Mouse (Mus musculus) neural tube, embryonic 11.5 days (tissue): ENCODE results near the gene Cdk5rap2. TPM values are rescaled to one million over a fixed set of nuclear protein-coding genes. Genes with fewer than 3 reads are reported as not detected.

Source experiments
- ATAC-seq: fragments of 200-750 bp; cut with Nextera tagmentation; 2 replicates; pipeline ENCODE4 v1.8.0; 2017; ENCODE audit warnings: moderate number of reproducible peaks, mild to moderate bottlenecking, moderate TSS enrichment, moderate library complexity; ENCODE audit not compliant: insufficient read depth, low FRiP score, low TSS enrichment
- DNase-seq: peaks from one replicate; pipeline ENCODE4 v3.0.0-alpha.2; 2015; ENCODE audit warnings: low spot score
- H3K27ac ChIP-seq: fragments of 300-500 bp; sonication (generic); 2 replicates; pipeline ENCODE4 v1.5.1; 2014; ENCODE audit warnings: low read depth, mild to moderate bottlenecking, low read length
- H3K27me3 ChIP-seq: fragments of 300-500 bp; sonication (generic); 2 replicates; pipeline ENCODE4 v1.6.1; 2014; ENCODE audit warnings: mild to moderate bottlenecking, low read length, mixed read lengths; ENCODE audit not compliant: control insufficient read depth, insufficient read depth
- H3K36me3 ChIP-seq: fragments of 300-500 bp; sonication (generic); 2 replicates; pipeline ENCODE4 v1.6.1; 2014; ENCODE audit warnings: mild to moderate bottlenecking, low read length, moderate library complexity, mixed read lengths; ENCODE audit not compliant: control insufficient read depth, insufficient read depth
- H3K4me1 ChIP-seq: fragments of 300-500 bp; sonication (generic); 2 replicates; pipeline ENCODE4 v1.6.1; 2014; ENCODE audit warnings: low read length, mixed read lengths; ENCODE audit not compliant: control insufficient read depth, insufficient read depth
- H3K4me2 ChIP-seq: fragments of 300-500 bp; sonication (generic); 2 replicates; pipeline ENCODE4 v1.6.1; 2014; ENCODE audit warnings: low read depth, mild to moderate bottlenecking, moderate library complexity
- H3K4me3 ChIP-seq: fragments of 300-500 bp; sonication (generic); 2 replicates; pipeline ENCODE4 v1.5.1; 2014; ENCODE audit warnings: low read depth, low read length
- H3K9ac ChIP-seq: fragments of 300-500 bp; sonication (generic); 2 replicates; pipeline ENCODE4 v1.6.1; 2014; ENCODE audit warnings: mild to moderate bottlenecking, low read length
- H3K9me3 ChIP-seq: fragments of 300-500 bp; sonication (generic); 2 replicates; pipeline ENCODE4 v1.6.1; 2016; ENCODE audit warnings: low read length; ENCODE audit not compliant: control insufficient read depth
- WGBS: fragments of 180-500 bp; shearing (Covaris S2); extraction: QIAGEN DNeasy Blood & Tissue Kit; methylation state at CpG from one replicate; pipeline ENCODE4 v1.1.7; 2014; 5-methylcytosine and 5-hydroxymethylcytosine counted together
- polyA plus RNA-seq: library from polyadenylated mRNA; unstranded; fragments of >200 nt; fragmentation: Nextera tagmentation; extraction: Ambion mirVana; gene quantifications from 2 replicates; pipeline ENCODE4 v1.2.1, GENCODE M21; 2014

Cdk5rap2 gene
- polyA plus RNA-seq, 1 experiment from 2014 or later: 19.0 TPM

DNA sequence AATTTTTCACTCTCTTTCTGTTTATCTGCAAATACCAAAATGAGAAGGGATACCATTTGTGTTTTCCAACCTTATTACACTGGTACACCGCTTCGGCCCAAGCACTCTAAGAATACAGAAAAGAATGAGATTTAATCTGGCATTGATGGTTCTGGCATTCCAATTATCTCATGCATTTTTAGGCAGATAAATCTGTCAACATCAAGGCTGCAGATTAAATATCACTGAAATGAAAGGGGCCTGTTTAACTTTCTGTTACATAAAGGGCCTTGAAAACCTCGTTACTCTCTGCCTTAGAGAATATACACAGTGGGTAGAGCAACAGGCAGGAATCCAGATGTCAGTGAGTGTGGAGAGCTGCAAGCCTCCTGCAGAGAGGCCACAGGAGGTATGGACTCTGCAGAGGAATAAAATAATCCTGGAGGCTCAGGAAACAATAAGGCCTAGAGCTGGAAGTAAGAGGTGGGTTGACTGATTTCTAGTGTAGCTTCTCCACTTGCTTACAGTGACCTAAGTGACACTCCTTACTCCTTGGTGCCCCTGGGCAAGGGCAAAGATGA is 166.6 kb downstream of the Cdk5rap2 start:
- 71% methylated on average over 3 of the region's 3 CpGs for WGBS
- Histone ChIP-seq H3K4me1 (no peaks in the 10 kb centered on the region), H3K27me3 (no peaks in the 10 kb centered on the region), H3K9ac (no peak overlapping the region), H3K4me2 (no peak overlapping the region), H3K4me3 (no peak overlapping the region), H3K36me3 (no peaks in the 10 kb centered on the region), H3K27ac (no peak overlapping the region), H3K9me3 (no peaks in the 10 kb centered on the region)
- DNase-seq (no peak), ATAC-seq (no peak)

DNA sequence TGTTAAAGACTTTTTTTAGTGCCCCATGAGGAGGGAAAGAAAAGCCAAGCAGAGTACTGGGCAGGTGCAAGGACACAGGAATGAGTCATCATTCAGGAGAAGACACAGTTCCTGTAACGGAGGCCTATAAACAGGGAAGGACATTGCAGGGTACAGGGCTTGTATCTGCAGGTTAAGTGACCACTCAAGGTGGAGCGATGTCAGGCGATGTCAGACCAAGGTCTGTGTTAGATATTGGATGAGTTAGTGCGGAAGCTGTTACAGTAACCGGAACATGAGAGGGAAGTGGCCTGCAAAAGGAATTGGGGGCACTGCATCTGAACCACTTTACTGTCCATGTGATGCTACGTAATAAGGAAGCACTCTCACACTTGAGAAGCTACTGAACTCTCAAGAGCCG is 170.5 kb downstream of the Cdk5rap2 start:
- no peaks in the 10 kb centered on the region for H3K4me1 ChIP-seq
- no peak overlapping the region for H3K27ac ChIP-seq
- no peak for DNase-seq
- H3K4me3 ChIP-seq: no peak overlapping the region
- ATAC-seq: no peak
- H3K9ac ChIP-seq: no peak overlapping the region
- H3K9me3 ChIP-seq: no peaks in the 10 kb centered on the region
- no peak overlapping the region for H3K4me2 ChIP-seq
- WGBS: 93% methylated on average over 7 of the region's 7 CpGs
- H3K27me3 ChIP-seq: no peaks in the 10 kb centered on the region
- H3K36me3 ChIP-seq: peaks cover 5% of the 10 kb centered on the region; the same call in 1 of the 2 replicates

DNA sequence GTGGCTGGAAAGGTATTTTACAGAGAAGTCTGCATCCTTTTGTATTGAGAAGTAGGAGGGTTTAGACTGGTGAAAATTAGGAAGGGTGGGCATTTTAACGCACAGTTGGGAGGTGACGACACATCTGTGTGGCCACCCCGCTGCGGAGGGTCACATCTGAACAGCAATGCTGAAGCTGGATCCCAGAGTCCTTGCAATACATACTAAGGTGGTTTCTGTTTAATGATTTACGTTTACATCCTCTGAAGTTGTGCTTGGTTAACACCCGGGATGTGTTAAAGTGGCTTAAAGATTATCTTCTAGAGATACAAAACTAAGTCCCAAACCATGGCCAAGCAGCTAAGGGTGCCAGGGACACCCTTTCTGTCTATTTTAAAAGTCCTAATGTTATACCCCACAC is 171.4 kb downstream of the Cdk5rap2 start:
- Histone ChIP-seq H3K9ac (no peak overlapping the region), H3K4me3 (no peak overlapping the region), H3K4me2 (no peak overlapping the region), H3K36me3 (peaks cover 5% of the 10 kb centered on the region; the same call in 1 of the 2 replicates), H3K4me1 (no peaks in the 10 kb centered on the region), H3K27ac (no peak overlapping the region), H3K27me3 (no peaks in the 10 kb centered on the region), H3K9me3 (no peaks in the 10 kb centered on the region)
- DNase-seq (no peak), ATAC-seq (no peak)
- WGBS: 93% methylated on average over 6 of the region's 6 CpGs

DNA sequence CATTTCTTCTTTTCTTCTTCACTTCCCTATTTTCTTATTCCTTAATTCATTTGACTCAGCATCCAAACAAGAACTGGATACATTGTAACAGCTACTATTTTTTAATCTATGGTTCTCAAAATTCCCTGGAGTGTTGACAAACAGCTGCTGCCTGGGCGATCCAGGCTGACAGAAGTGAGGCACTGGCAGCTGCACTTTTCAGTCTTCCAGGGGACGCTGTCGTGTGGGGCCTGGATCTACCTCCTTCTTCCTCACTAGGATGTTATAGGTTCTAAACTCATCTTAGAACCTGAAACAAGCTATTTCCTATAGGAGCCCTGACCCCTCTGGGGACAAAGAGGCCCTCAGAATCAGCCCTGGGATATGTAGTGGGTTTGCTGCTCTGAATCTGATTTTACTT is 177.9 kb downstream of the Cdk5rap2 start:
- H3K27ac ChIP-seq: no peak overlapping the region
- H3K4me1 ChIP-seq: no peaks in the 10 kb centered on the region
- no peak overlapping the region for H3K4me3 ChIP-seq
- H3K4me2 ChIP-seq: no peak overlapping the region
- H3K9ac ChIP-seq: no peak overlapping the region
- ATAC-seq (no peak), DNase-seq (no peak)
- H3K36me3 ChIP-seq: peaks cover 6% of the 10 kb centered on the region
- no peaks in the 10 kb centered on the region for H3K27me3 ChIP-seq
- H3K9me3 ChIP-seq: no peaks in the 10 kb centered on the region
- 87% methylated on average over 3 of the region's 3 CpGs for WGBS

DNA sequence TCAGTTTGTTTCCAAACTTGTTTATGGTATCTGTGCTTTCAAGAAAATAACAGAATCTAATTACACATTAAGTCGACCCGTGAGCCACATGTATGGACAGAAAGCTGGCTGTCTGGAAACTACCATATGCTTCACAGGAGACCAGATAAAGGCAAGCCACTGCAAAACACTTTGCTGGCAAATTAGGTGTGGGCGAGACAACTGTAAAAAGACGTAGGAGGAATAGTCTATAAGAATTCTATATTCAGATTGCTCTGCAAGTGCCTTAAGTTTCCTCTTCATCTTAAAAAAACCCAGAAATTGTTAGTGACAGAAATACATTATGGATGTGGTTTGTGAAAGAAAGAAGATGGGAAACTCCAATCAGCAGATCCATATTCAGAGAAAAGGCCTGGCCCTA is 180.4 kb downstream of the Cdk5rap2 start:
- no peaks in the 10 kb centered on the region for H3K4me1 ChIP-seq
- no peak overlapping the region for H3K4me2 ChIP-seq
- no peak for DNase-seq
- WGBS: 96% methylated on average over 4 of the region's 4 CpGs
- H3K36me3 ChIP-seq: peaks cover 4% of the 10 kb centered on the region
- H3K4me3 ChIP-seq: no peak overlapping the region
- H3K27ac ChIP-seq: no peak overlapping the region
- no peaks in the 10 kb centered on the region for H3K27me3 ChIP-seq
- no peak for ATAC-seq
- no peaks in the 10 kb centered on the region for H3K9me3 ChIP-seq
- no peak overlapping the region for H3K9ac ChIP-seq

DNA sequence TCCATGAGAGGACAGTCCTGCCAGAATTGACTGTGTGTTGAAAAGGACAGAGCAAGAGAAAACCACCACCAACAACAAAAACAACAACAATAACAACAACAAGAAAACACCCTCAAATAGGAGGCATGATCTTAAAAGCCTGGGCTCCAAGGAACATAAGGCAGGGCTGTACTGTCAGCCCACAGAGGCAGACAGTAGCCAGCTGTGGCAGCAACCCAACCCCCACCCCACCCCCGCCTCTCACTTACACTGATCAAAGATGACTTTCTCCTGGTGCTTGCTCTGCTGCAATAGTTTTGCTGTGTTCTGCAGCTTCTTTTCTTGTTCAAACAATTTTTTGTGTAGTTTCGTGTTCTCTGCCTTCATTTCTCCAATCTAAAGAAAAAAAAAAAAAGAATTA is 181.9 kb downstream of the Cdk5rap2 start:
- Histone ChIP-seq H3K4me1 (no peaks in the 10 kb centered on the region), H3K9me3 (no peaks in the 10 kb centered on the region), H3K4me2 (no peak overlapping the region), H3K27me3 (no peaks in the 10 kb centered on the region), H3K9ac (no peak overlapping the region), H3K27ac (no peak overlapping the region), H3K4me3 (no peak overlapping the region), H3K36me3 (peaks cover 4% of the 10 kb centered on the region)
- WGBS: 76% methylated on average over 2 of the region's 2 CpGs
- DNase-seq (no peak), ATAC-seq (no peak)

DNA sequence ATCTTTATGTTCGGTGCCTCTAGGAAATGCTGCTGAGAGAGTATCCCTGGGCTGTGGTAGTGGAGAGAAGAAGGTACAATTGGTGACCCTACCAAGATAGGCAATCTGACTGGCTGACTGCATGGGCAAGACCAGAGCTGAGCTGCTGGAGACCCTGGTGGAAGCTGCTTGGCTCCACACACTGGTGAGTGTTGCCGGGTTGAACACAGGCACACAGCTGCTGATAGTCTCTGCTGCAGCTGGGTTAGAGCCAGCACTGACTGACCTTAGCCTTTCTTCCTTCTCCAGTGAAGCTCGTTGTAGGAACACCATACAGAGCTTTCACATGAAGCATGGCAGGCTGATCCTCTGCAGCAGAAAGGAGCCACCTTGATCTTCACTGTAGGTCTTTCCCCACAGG is 182.6 kb downstream of the Cdk5rap2 start:
- DNase-seq (no peak), ATAC-seq (no peak)
- Histone ChIP-seq H3K27ac (no peak overlapping the region), H3K9me3 (no peaks in the 10 kb centered on the region), H3K4me3 (no peak overlapping the region), H3K36me3 (peaks cover 6% of the 10 kb centered on the region), H3K9ac (no peak overlapping the region), H3K27me3 (no peaks in the 10 kb centered on the region), H3K4me2 (no peak overlapping the region), H3K4me1 (no peaks in the 10 kb centered on the region)
- 88% methylated on average over 3 of the region's 3 CpGs for WGBS

DNA sequence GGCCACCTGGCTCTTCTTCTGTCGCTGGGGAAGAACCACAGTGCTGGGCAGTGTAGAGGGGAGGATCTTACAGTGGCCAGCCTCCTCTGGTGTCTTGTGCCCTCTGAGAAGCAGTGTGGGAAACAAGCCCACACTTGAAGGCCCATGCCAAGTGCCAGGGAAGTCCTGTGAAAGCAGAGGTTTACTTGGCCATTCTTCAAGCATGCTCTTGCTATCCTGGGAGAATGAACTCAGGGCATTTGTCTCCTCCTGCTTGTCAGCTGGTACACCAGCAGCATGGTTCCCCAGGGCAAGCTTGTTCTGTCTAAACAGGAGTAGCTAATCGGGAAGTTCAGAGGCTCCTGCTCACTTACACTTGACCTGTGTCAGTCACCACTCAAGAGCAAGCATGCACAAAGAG is 185.7 kb downstream of the Cdk5rap2 start:
- H3K36me3 ChIP-seq: peaks cover 8% of the 10 kb centered on the region
- no peak overlapping the region for H3K27ac ChIP-seq
- H3K4me1 ChIP-seq: no peaks in the 10 kb centered on the region
- H3K9me3 ChIP-seq: no peaks in the 10 kb centered on the region
- ATAC-seq: no peak
- H3K4me2 ChIP-seq: no peak overlapping the region
- H3K9ac ChIP-seq: no peak overlapping the region
- no peak overlapping the region for H3K4me3 ChIP-seq
- 90% methylated on average over 2 of the region's 2 CpGs for WGBS
- DNase-seq: no peak
- no peaks in the 10 kb centered on the region for H3K27me3 ChIP-seq

DNA sequence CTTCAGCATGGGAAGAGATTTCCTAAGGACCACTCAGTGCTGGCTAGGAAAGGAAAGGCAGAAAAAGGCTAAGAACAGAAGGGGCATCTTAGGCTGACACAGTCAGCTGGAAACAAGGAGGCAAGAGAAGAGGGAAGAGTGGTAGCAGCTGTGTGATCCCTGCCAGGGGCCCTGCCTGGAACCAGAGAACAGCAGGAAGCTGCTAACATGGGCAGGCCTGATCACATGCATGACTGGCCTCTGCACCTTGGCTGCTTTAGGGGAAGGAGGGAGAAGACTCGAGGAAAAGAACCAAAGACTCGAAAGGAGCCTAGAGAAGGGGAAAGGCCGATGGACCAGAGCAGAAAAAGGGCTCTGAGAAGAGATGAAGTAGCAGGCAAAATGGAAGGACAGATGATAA is 188.4 kb downstream of the Cdk5rap2 start:
- no peaks in the 10 kb centered on the region for H3K27me3 ChIP-seq
- no peak overlapping the region for H3K4me2 ChIP-seq
- no peaks in the 10 kb centered on the region for H3K9me3 ChIP-seq
- no peaks in the 10 kb centered on the region for H3K4me1 ChIP-seq
- DNase-seq (no peak), ATAC-seq (no peak)
- WGBS: 74% methylated on average over 3 of the region's 3 CpGs
- peaks cover 5% of the 10 kb centered on the region; the same call in 1 of the 2 replicates for H3K36me3 ChIP-seq
- no peak overlapping the region for H3K27ac ChIP-seq
- H3K9ac ChIP-seq: no peak overlapping the region
- H3K4me3 ChIP-seq: no peak overlapping the region
